Mouse (Mus musculus): Measurements from ENCODE around the gene Resp18. TPM values are rescaled to one million over a fixed set of nuclear protein-coding genes. Genes with fewer than 3 reads are reported as not detected.

Resp18 gene
- polyA plus RNA-seq (2012; rRNA removed; ENCODE audit: low replicate concordance) = 4.1 and 5.5 TPM in 2 replicates

GRCm38 (mm10) chr1:75278228-75278627 lies at the start of gene Resp18:
TSS of gene Resp18 (minus strand) at chr1:75278415.

GRCm38 (mm10) chr1:75317241-75318201 lies 39.3 kb upstream of the Resp18 start, which contains the start of gene Dnpep:
TSS of gene Dnpep (minus strand) at chr1:75317990.

GRCm38 (mm10) chr1:75264091-75264880 lies 13.9 kb downstream of the Resp18 start, which contains the start of gene Ptprn:
TSS of gene Ptprn (minus strand) at chr1:75264502.

GRCm38 (mm10) chr1:75236117-75237050 lies 41.8 kb downstream of the Resp18 start, which contains the start of gene Dnajb2:
TSS of gene Dnajb2 (plus strand) at chr1:75236406.

GRCm38 (mm10) chr1:75231664-75232152 lies 46.5 kb downstream of the Resp18 start, which contains the start of gene A630095N17Rik:
TSS of gene A630095N17Rik (minus strand) at chr1:75232102.

Other genes starting within 250 kb of the Resp18 start
- 1.7 and 2.3 TPM in 2 replicates for gene Nhej1, start 153.2 kb downstream of the Resp18 start, polyA plus RNA-seq (2012; rRNA removed; ENCODE audit: low replicate concordance)
- 1.2 and 2.3 TPM in 2 replicates for gene Slc23a3, start 144.5 kb downstream of the Resp18 start, polyA plus RNA-seq (2012; rRNA removed; ENCODE audit: low replicate concordance)
- gene Cnppd1, start 135.7 kb downstream of the Resp18 start, polyA plus RNA-seq (2012; rRNA removed; ENCODE audit: low replicate concordance) = 40.3 and 56.9 TPM in 2 replicates
- 55.7 and 99.5 TPM in 2 replicates for gene Retreg2, start 135.6 kb downstream of the Resp18 start, polyA plus RNA-seq (2012; rRNA removed; ENCODE audit: low replicate concordance)
- gene Zfand2b, start 109.8 kb downstream of the Resp18 start, polyA plus RNA-seq (2012; rRNA removed; ENCODE audit: low replicate concordance) = 63.2 and 93.5 TPM in 2 replicates
- 20.6 and 30.7 TPM in 2 replicates for gene Abcb6, start 98.0 kb downstream of the Resp18 start, polyA plus RNA-seq (2012; rRNA removed; ENCODE audit: low replicate concordance)
- gene Ankzf1, start 86.3 kb downstream of the Resp18 start, polyA plus RNA-seq (2012; rRNA removed; ENCODE audit: low replicate concordance) = 13.9 and 15.1 TPM in 2 replicates
- gene Atg9a, start 86.2 kb downstream of the Resp18 start, polyA plus RNA-seq (2012; rRNA removed; ENCODE audit: low replicate concordance) = 68.6 and 124 TPM in 2 replicates
- gene Glb1l, start 67.6 kb downstream of the Resp18 start, polyA plus RNA-seq (2012; rRNA removed; ENCODE audit: low replicate concordance) = 1.0 and 1.3 TPM in 2 replicates
- 215 and 279 TPM in 2 replicates for gene Stk16, start 67.6 kb downstream of the Resp18 start, polyA plus RNA-seq (2012; rRNA removed; ENCODE audit: low replicate concordance)
- 83.6 and 122 TPM in 2 replicates for gene Tuba4a, start 58.5 kb downstream of the Resp18 start, polyA plus RNA-seq (2012; rRNA removed; ENCODE audit: low replicate concordance)
- not detected in 2 replicates for gene A630095N17Rik, start 46.3 kb downstream of the Resp18 start, polyA plus RNA-seq (2012; rRNA removed; ENCODE audit: low replicate concordance)
- 18.0 and 21.0 TPM in 2 replicates for gene Dnajb2, start 42.0 kb downstream of the Resp18 start, polyA plus RNA-seq (2012; rRNA removed; ENCODE audit: low replicate concordance)
- 5.3 and 6.2 TPM in 2 replicates for gene Ptprn, start 13.9 kb downstream of the Resp18 start, polyA plus RNA-seq (2012; rRNA removed; ENCODE audit: low replicate concordance)
- gene Dnpep, start 39.6 kb upstream of the Resp18 start, polyA plus RNA-seq (2012; rRNA removed; ENCODE audit: low replicate concordance) = 188 and 371 TPM in 2 replicates
- 207 and 271 TPM in 2 replicates for gene Des, start 81.9 kb upstream of the Resp18 start, polyA plus RNA-seq (2012; rRNA removed; ENCODE audit: low replicate concordance)
- gene Speg, start 96.9 kb upstream of the Resp18 start, polyA plus RNA-seq (2012; rRNA removed; ENCODE audit: low replicate concordance) = 32.3 and 57.1 TPM in 2 replicates
- gene Gmppa, start 157.5 kb upstream of the Resp18 start, polyA plus RNA-seq (2012; rRNA removed; ENCODE audit: low replicate concordance) = 231 and 278 TPM in 2 replicates
- 0.09 TPM in 1 of 2 replicates, not detected in the other for gene Asic4, start 172.0 kb upstream of the Resp18 start, polyA plus RNA-seq (2012; rRNA removed; ENCODE audit: low replicate concordance)
- gene Chpf, start 200.9 kb upstream of the Resp18 start, polyA plus RNA-seq (2012; rRNA removed; ENCODE audit: low replicate concordance) = 41.8 and 50.4 TPM in 2 replicates
- 2.2 and 5.7 TPM in 2 replicates for gene Tmem198, start 201.1 kb upstream of the Resp18 start, polyA plus RNA-seq (2012; rRNA removed; ENCODE audit: low replicate concordance)
- 5.0 and 5.5 TPM in 2 replicates for gene Obsl1, start 228.0 kb upstream of the Resp18 start, polyA plus RNA-seq (2012; rRNA removed; ENCODE audit: low replicate concordance)
- 5.7 and 17.5 TPM in 2 replicates for gene Inha, start 228.7 kb upstream of the Resp18 start, polyA plus RNA-seq (2012; rRNA removed; ENCODE audit: low replicate concordance)
- 28.3 and 33.1 TPM in 2 replicates for gene Stk11ip, start 243.1 kb upstream of the Resp18 start, polyA plus RNA-seq (2012; rRNA removed; ENCODE audit: low replicate concordance)